Mouse (Mus musculus) forebrain, embryonic 14.5 days (tissue): ENCODE results near the gene Rint1. TPM values are rescaled to one million over a fixed set of nuclear protein-coding genes. Genes with fewer than 3 reads are reported as not detected.

ENCODE experiments used
- ATAC-seq: fragments of 200-750 bp; cut with Nextera tagmentation; 2 replicates; pipeline ENCODE4 v1.8.0; 2017; ENCODE audit warnings: mild to moderate bottlenecking, moderate library complexity
- DNase-seq: peaks from one replicate; pipeline ENCODE4 v3.0.0-alpha.2; 2015; ENCODE audit warnings: low spot score
- H3K27ac ChIP-seq: fragments of 300-500 bp; sonication (generic); 2 replicates; pipeline ENCODE4 v1.5.1; 2014; ENCODE audit warnings: low read depth, mild to moderate bottlenecking, control low read depth, low read length, moderate library complexity
- H3K27me3 ChIP-seq: fragments of 300-500 bp; sonication (generic); replicated peaks from 2 replicates; pipeline ENCODE4 v1.6.1; 2014; ENCODE audit warnings: low read length, control low read depth, mixed read lengths; ENCODE audit not compliant: control insufficient read depth, insufficient read depth
- H3K36me3 ChIP-seq: fragments of 300-500 bp; sonication (generic); 2 replicates; pipeline ENCODE4 v1.6.1; 2014; ENCODE audit warnings: low read length, control low read depth; ENCODE audit not compliant: control insufficient read depth, insufficient read depth
- H3K4me1 ChIP-seq: fragments of 300-500 bp; sonication (generic); 2 replicates; pipeline ENCODE4 v1.6.1; 2014; ENCODE audit warnings: antibody characterized with exemption, low read length, control low read depth; ENCODE audit not compliant: control insufficient read depth, insufficient read depth
- H3K4me2 ChIP-seq: fragments of 300-500 bp; sonication (generic); 2 replicates; pipeline ENCODE4 v1.6.1; 2014; ENCODE audit warnings: mild to moderate bottlenecking, control low read depth, low read length
- H3K4me3 ChIP-seq: fragments of 300-500 bp; sonication (generic); 2 replicates; pipeline ENCODE4 v1.5.1; 2014; ENCODE audit warnings: low read depth, low read length, control low read depth
- H3K9ac ChIP-seq: fragments of 300-500 bp; sonication (generic); 2 replicates; pipeline ENCODE4 v1.6.1; 2014; ENCODE audit warnings: mild to moderate bottlenecking, low read length, control low read depth, moderate library complexity
- H3K9me3 ChIP-seq: fragments of 300-500 bp; sonication (generic); replicated peaks from 2 replicates; pipeline ENCODE4 v1.6.1; 2016; ENCODE audit warnings: low read length, control low read depth, mixed read lengths; ENCODE audit not compliant: control insufficient read depth
- WGBS: fragments of 180-500 bp; shearing (Covaris S2); extraction: QIAGEN DNeasy Blood & Tissue Kit; methylation state at CpG from one replicate; pipeline ENCODE4 v1.1.7; 2014; 5-methylcytosine and 5-hydroxymethylcytosine counted together
- polyA plus RNA-seq: library from polyadenylated mRNA; unstranded; fragments of >200 nt; fragmentation: Nextera tagmentation; extraction: Ambion mirVana; gene quantifications from 2 replicates; pipeline ENCODE4 v1.2.1, GENCODE M21; 2014

The Rint1 gene
- polyA plus RNA-seq, 1 experiment from 2014 or later: 18.0 TPM

DNA sequence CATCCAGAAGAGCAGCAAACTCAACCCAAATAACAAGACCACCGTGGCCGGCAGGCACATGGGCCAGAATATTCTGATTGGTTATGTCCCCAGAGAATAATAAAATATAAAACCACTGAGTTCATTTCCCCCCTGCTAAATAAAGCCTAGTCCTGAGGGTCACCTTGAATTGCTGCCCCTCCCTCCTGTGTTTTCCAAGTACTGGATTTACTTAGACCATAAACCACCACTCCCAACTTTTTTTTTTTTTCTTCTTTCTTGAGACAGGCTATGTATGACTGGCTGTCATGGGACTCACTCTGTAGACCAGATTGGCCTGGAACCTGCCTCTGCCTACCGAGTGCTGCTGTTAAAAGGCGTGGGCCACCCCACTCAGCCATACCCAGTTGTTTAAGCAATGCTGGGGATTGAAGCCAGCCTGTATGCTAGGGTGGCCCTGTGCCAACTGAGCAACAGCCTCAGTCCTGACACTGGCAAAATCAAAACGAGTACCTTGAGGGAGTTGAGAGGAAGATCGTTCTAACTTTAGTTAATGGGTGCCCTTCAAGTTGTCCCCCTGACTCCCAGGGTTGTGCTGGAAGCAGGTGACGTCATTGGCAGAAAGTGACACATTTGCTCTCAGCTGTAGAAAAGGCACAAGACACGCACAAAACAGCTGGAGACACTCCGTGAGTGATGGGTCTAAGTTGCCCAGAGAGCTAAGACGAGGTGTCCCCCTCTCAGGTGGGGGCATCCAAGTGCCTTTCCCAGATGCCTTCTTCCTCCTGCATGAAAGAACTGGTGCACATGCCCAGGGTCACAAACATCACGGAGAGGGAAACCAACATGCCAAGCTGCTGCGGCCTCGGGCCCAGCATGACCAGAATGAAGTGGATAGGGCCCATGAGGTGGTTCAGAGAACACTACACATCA, 76.8 kb downstream of the Rint1 start:
- peaks cover 8% of the 10 kb centered on the region; the same call in 1 of the 2 replicates for H3K36me3 ChIP-seq
- no peak overlapping the region for H3K27ac ChIP-seq
- H3K27me3 ChIP-seq: no peaks in the 10 kb centered on the region
- no peaks in the 10 kb centered on the region for H3K9me3 ChIP-seq
- no peak for ATAC-seq
- no peaks in the 10 kb centered on the region for H3K4me1 ChIP-seq
- H3K4me2 ChIP-seq: no peak overlapping the region
- DNase-seq: no peak
- 92% methylated on average over 13 of the region's 13 CpGs for WGBS
- no peak overlapping the region for H3K4me3 ChIP-seq
- no peak overlapping the region for H3K9ac ChIP-seq

GRCm38 (mm10) chr5:23865941-23866340, 78.4 kb downstream of the Rint1 start:
- H3K4me1 ChIP-seq: no peaks in the 10 kb centered on the region
- H3K4me3 ChIP-seq: no peak overlapping the region
- WGBS: 87% methylated on average over 5 of the region's 5 CpGs
- H3K9me3 ChIP-seq: no peaks in the 10 kb centered on the region
- no peak for ATAC-seq
- no peak overlapping the region for H3K4me2 ChIP-seq
- H3K27ac ChIP-seq: no peak overlapping the region
- no peak overlapping the region for H3K9ac ChIP-seq
- no peaks in the 10 kb centered on the region for H3K27me3 ChIP-seq
- H3K36me3 ChIP-seq: no peaks in the 10 kb centered on the region
- DNase-seq: no peak

Other genes starting within 250 kb of the Rint1 start
- gene Srpk2, start 103.1 kb upstream of the Rint1 start, polyA plus RNA-seq: 98.4 and 102 TPM in 2 replicates
- 11.6 and 15.3 TPM in 2 replicates for gene Pus7, start 4.0 kb upstream of the Rint1 start, polyA plus RNA-seq
- gene Tomm7, start 56.5 kb downstream of the Rint1 start, polyA plus RNA-seq: 95.2 and 120 TPM in 2 replicates
- gene Fam126a, start 243.0 kb downstream of the Rint1 start, polyA plus RNA-seq: 38.2 and 46.2 TPM in 2 replicates